Mouse (Mus musculus) embryonic facial prominence, embryonic 13.5 days (tissue): Measurements from ENCODE around the gene 4932438A13Rik. TPM values are rescaled to one million over a fixed set of nuclear protein-coding genes. Genes with fewer than 3 reads are reported as not detected.

Experiments
- ATAC-seq: fragments of 200-750 bp; cut with Nextera tagmentation; 2 replicates; pipeline ENCODE4 v1.8.0; 2017; ENCODE audit warnings: low read depth; ENCODE audit not compliant: insufficient number of reproducible peaks, insufficient read depth, low FRiP score, low TSS enrichment
- H3K27ac ChIP-seq: fragments of 300-500 bp; sonication (generic); 2 replicates; pipeline ENCODE4 v1.5.1; 2015; ENCODE audit warnings: moderate library complexity, mild to moderate bottlenecking, inconsistent platforms
- H3K27me3 ChIP-seq: fragments of 300-500 bp; sonication (generic); 2 replicates; pipeline ENCODE4 v1.6.1; 2015; ENCODE audit warnings: mild to moderate bottlenecking, inconsistent platforms
- H3K36me3 ChIP-seq: fragments of 300-500 bp; sonication (generic); 2 replicates; pipeline ENCODE4 v1.6.1; 2015; ENCODE audit warnings: mild to moderate bottlenecking, inconsistent platforms
- H3K4me1 ChIP-seq: fragments of 300-500 bp; sonication (generic); 2 replicates; pipeline ENCODE4 v1.6.1; 2015; ENCODE audit warnings: inconsistent platforms
- H3K4me2 ChIP-seq: fragments of 300-500 bp; sonication (generic); 2 replicates; pipeline ENCODE4 v1.6.1; 2015; ENCODE audit warnings: moderate library complexity, mild to moderate bottlenecking, inconsistent platforms
- H3K4me3 ChIP-seq: fragments of 300-500 bp; sonication (generic); 2 replicates; pipeline ENCODE4 v1.5.1; 2015; ENCODE audit warnings: mild to moderate bottlenecking, inconsistent platforms
- H3K9ac ChIP-seq: fragments of 300-500 bp; sonication (generic); 2 replicates; pipeline ENCODE4 v1.6.1; 2015; ENCODE audit warnings: mild to moderate bottlenecking, inconsistent platforms
- H3K9me3 ChIP-seq: fragments of 300-500 bp; sonication (generic); 2 replicates; pipeline ENCODE4 v1.6.1; 2016; ENCODE audit warnings: inconsistent platforms
- WGBS: fragments of 180-500 bp; shearing (Covaris S2); methylation state at CpG from one replicate; pipeline ENCODE4 v1.1.7; 2015; ENCODE audit warnings: mixed read lengths; 5-methylcytosine and 5-hydroxymethylcytosine counted together
- polyA plus RNA-seq: library from polyadenylated mRNA; unstranded; fragments of >200 nt; fragmentation: Nextera tagmentation; extraction: Ambion mirVana; gene quantifications from 2 replicates; pipeline ENCODE4 v1.2.1, GENCODE M21; 2015

4932438A13Rik gene
- polyA plus RNA-seq, 1 experiment from 2014 or later: 58.0 TPM

GRCm38 (mm10) chr3:36941572-36941971 lies 78.7 kb downstream of the 4932438A13Rik start:
- 24% methylated on average over 5 of the region's 5 CpGs for WGBS

GRCm38 (mm10) chr3:36942108-36942507 lies 79.2 kb downstream of the 4932438A13Rik start:
- H3K9ac ChIP-seq: no peak overlapping the region
- H3K4me3 ChIP-seq: no peak overlapping the region
- H3K36me3 ChIP-seq: peaks cover 18% of the 10 kb centered on the region
- no peak for ATAC-seq
- no peaks in the 10 kb centered on the region for H3K9me3 ChIP-seq
- no peak overlapping the region for H3K27ac ChIP-seq
- 44% methylated on average over 6 of the region's 6 CpGs for WGBS
- no peaks in the 10 kb centered on the region for H3K27me3 ChIP-seq
- no peak overlapping the region for H3K4me2 ChIP-seq
- H3K4me1 ChIP-seq: peaks cover 7% of the 10 kb centered on the region; the same call in 1 of the 2 replicates

More at GRCm38 (mm10) chr3:36941572-36941971, 78.7 kb downstream of the 4932438A13Rik start:
- Histone ChIP-seq H3K4me1 (peaks cover 7% of the 10 kb centered on the region; the same call in 1 of the 2 replicates), H3K9ac (no peak overlapping the region), H3K27me3 (no peaks in the 10 kb centered on the region), H3K9me3 (no peaks in the 10 kb centered on the region), H3K4me3 (no peak overlapping the region), H3K4me2 (no peak overlapping the region), H3K27ac (peak overlapping the region; percentile 52; the same call in 1 of the 2 replicates), H3K36me3 (peaks cover 23% of the 10 kb centered on the region)
- no peak for ATAC-seq

- no peaks in the 10 kb centered on the region for H3K9me3 ChIP-seq
- peaks cover 7% of the 10 kb centered on the region; the same call in 1 of the 2 replicates for H3K4me1 ChIP-seq
- H3K4me3 ChIP-seq: no peak overlapping the region
- ATAC-seq: no peak
- no peak overlapping the region for H3K9ac ChIP-seq
- H3K27me3 ChIP-seq: no peaks in the 10 kb centered on the region
- H3K4me2 ChIP-seq: no peak overlapping the region
- H3K27ac ChIP-seq: no peak overlapping the region
- peaks cover 25% of the 10 kb centered on the region for H3K36me3 ChIP-seq
Observed at GRCm38 (mm10) chr3:36943706-36944105, 80.8 kb downstream of the 4932438A13Rik start.

- no peak overlapping the region for H3K4me3 ChIP-seq
- H3K9ac ChIP-seq: no peak overlapping the region
- peaks cover 54% of the 10 kb centered on the region for H3K36me3 ChIP-seq
- no peaks in the 10 kb centered on the region for H3K27me3 ChIP-seq
- H3K27ac ChIP-seq: no peak overlapping the region
- ATAC-seq: no peak
- H3K4me1 ChIP-seq: no peaks in the 10 kb centered on the region
- 88% methylated on average over 2 of the region's 2 CpGs for WGBS
- H3K4me2 ChIP-seq: no peak overlapping the region
- H3K9me3 ChIP-seq: no peaks in the 10 kb centered on the region
Observed at GRCm38 (mm10) chr3:37037979-37038378, 175.1 kb downstream of the 4932438A13Rik start.

- Histone ChIP-seq H3K36me3 (peaks cover 66% of the 10 kb centered on the region), H3K4me2 (no peak overlapping the region), H3K9ac (no peak overlapping the region), H3K4me1 (no peaks in the 10 kb centered on the region), H3K9me3 (no peaks in the 10 kb centered on the region), H3K27me3 (no peaks in the 10 kb centered on the region), H3K4me3 (no peak overlapping the region), H3K27ac (no peak overlapping the region)
- no peak for ATAC-seq
Observed at GRCm38 (mm10) chr3:37039811-37040210, 176.9 kb downstream of the 4932438A13Rik start.

- Histone ChIP-seq H3K4me3 (no peak overlapping the region), H3K4me1 (no peaks in the 10 kb centered on the region), H3K9me3 (no peaks in the 10 kb centered on the region), H3K27me3 (no peaks in the 10 kb centered on the region), H3K36me3 (peaks cover 32% of the 10 kb centered on the region), H3K4me2 (no peak overlapping the region), H3K9ac (no peak overlapping the region), H3K27ac (no peak overlapping the region)
- no peak for ATAC-seq
- WGBS: 95% methylated on average over 1 of the region's 1 CpGs
Observed at GRCm38 (mm10) chr3:37051491-37051890, 188.6 kb downstream of the 4932438A13Rik start.

- no peaks in the 10 kb centered on the region for H3K27me3 ChIP-seq
- no peak for ATAC-seq
- no peak within 1 kb of the TSS for H3K27ac ChIP-seq
- WGBS: 58% methylated on average over 39 of the region's 39 CpGs
- peak within 1 kb of the TSS; percentile 49; the same call in 1 of the 2 replicates for H3K9ac ChIP-seq
- peak within 1 kb of the TSS; percentile 52 for H3K4me2 ChIP-seq
- peak within 1 kb of the TSS; percentile 36 for H3K4me3 ChIP-seq
- H3K4me1 ChIP-seq: no peaks in the 10 kb centered on the region
- no peaks in the 10 kb centered on the region for H3K36me3 ChIP-seq
- peaks cover 13% of the 10 kb centered on the region for H3K9me3 ChIP-seq
Observed at GRCm38 (mm10) chr3:37063406-37063805, 200.5 kb downstream of the 4932438A13Rik start, which contains the start of gene Adad1. TSS of gene Adad1 (plus strand) at chr3:37063527.

GRCm38 (mm10) chr3:37073211-37073610 lies 210.3 kb downstream of the 4932438A13Rik start:
- Histone ChIP-seq H3K4me3 (no peak overlapping the region), H3K9ac (no peak overlapping the region), H3K4me2 (no peak overlapping the region), H3K4me1 (no peaks in the 10 kb centered on the region), H3K27ac (no peak overlapping the region), H3K36me3 (no peaks in the 10 kb centered on the region), H3K27me3 (no peaks in the 10 kb centered on the region), H3K9me3 (peaks cover 8% of the 10 kb centered on the region; the same call in 1 of the 2 replicates)
- no peak for ATAC-seq

- H3K4me3 ChIP-seq: no peak overlapping the region
- H3K9ac ChIP-seq: no peak overlapping the region
- WGBS: 81% methylated on average over 4 of the region's 4 CpGs
- H3K36me3 ChIP-seq: no peaks in the 10 kb centered on the region
- no peak for ATAC-seq
- H3K27ac ChIP-seq: no peak overlapping the region
- H3K9me3 ChIP-seq: no peaks in the 10 kb centered on the region
- H3K27me3 ChIP-seq: no peaks in the 10 kb centered on the region
- no peaks in the 10 kb centered on the region for H3K4me1 ChIP-seq
- H3K4me2 ChIP-seq: no peak overlapping the region
Observed at GRCm38 (mm10) chr3:37084860-37085259, 222.0 kb downstream of the 4932438A13Rik start.

- H3K27me3 ChIP-seq: no peaks in the 10 kb centered on the region
- no peak overlapping the region for H3K4me2 ChIP-seq
- no peaks in the 10 kb centered on the region for H3K9me3 ChIP-seq
- H3K36me3 ChIP-seq: no peaks in the 10 kb centered on the region
- H3K4me1 ChIP-seq: no peaks in the 10 kb centered on the region
- ATAC-seq: no peak
- no peak overlapping the region for H3K4me3 ChIP-seq
- H3K27ac ChIP-seq: no peak overlapping the region
- H3K9ac ChIP-seq: no peak overlapping the region
Observed at GRCm38 (mm10) chr3:37090721-37091120, 227.8 kb downstream of the 4932438A13Rik start.
